Mouse (Mus musculus) ES-E14 (cell line): ENCODE data around the gene Ccdc183.

Experiments
- CHD2 ChIP-seq: IDR thresholded peaks from 2 replicates; pipeline ENCODE4 v1.6.1; 2014; ENCODE audit warnings: mild to moderate bottlenecking, low read depth, low read length, inconsistent platforms
- ZNF384 ChIP-seq: IDR thresholded peaks from 2 replicates; pipeline ENCODE4 v1.6.1; 2012; ENCODE audit warnings: low read depth, low read length, inconsistent platforms

DNA sequence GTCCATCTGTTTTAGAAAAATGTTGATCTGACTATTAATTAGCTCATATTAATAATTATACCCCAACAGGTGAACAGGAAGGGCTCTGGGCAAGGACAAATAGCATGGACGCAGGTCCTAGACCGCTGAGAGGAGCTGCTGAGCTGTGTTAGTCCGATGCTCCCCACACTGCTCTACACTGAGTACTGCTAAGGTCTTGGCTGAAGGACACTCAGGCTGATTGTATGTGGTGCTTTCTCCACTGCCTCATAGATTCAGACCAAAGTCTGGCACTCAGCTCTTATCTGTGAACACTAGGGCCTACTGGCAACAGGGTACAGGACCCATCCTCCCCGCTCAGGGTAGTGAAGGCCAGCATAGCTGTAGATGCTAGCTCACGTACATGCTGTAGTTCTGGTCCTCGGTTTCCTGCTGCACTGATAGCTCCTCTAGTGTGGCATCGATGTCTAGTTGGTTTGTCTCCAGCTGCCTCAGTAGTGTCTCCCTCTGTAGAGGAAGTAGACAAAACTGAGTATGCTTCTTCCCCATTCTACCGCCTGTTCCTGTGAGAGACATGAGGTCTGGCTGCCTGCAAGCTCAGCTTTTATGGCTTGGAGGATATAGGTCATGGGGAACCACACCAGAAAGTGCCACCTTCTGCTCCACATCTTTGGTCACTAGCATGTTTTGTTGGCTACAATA, 29.1 kb downstream of the Ccdc183 start:
- TF ChIP-seq CHD2 (no peak), ZNF384 (no peak)
